Mouse (Mus musculus) bone marrow, adult 2 months (tissue): ENCODE results near the gene Gm9821. TPM values are rescaled to one million over a fixed set of nuclear protein-coding genes. Genes with fewer than 3 reads are reported as not detected.
A peak's percentile ranks its signal among the peaks of the same experiment; 100 is the strongest.

ENCODE experiments used
- H3K27ac ChIP-seq: fragments of 200-500 bp; 2 replicates; pipeline ENCODE4 v1.5.1; 2012; ENCODE audit warnings: low read depth, mild to moderate bottlenecking, control low read depth, inconsistent platforms, low read length; ENCODE audit not compliant: control insufficient read depth, poor library complexity, insufficient read depth
- H3K4me1 ChIP-seq: fragments of 200-500 bp; 2 replicates; pipeline ENCODE4 v1.6.1; 2011; ENCODE audit warnings: low read length; ENCODE audit not compliant: control insufficient read depth, insufficient read depth
- H3K4me3 ChIP-seq: fragments of 200-500 bp; replicated peaks from 2 replicates; pipeline ENCODE3; 2011; ENCODE audit warnings: mild to moderate bottlenecking, low read depth, low read length, control low read depth; ENCODE audit not compliant: control insufficient read depth
- CTCF ChIP-seq: fragments of 200-500 bp; IDR thresholded peaks from 2 replicates; pipeline ENCODE4 v1.5.1; 2011; ENCODE audit warnings: low read length, control low read depth; ENCODE audit not compliant: control insufficient read depth, insufficient read depth
- POLR2A ChIP-seq: fragments of 200-500 bp; IDR thresholded peaks from 2 replicates; pipeline ENCODE4 v1.6.1; 2011; ENCODE audit warnings: low read depth, mild to moderate bottlenecking, control low read depth, low read length, borderline replicate concordance; ENCODE audit not compliant: control insufficient read depth
- WGBS: fragments of 180-500 bp; shearing (Covaris S2); methylation state at CpG from one replicate; pipeline ENCODE4 v1.1.7; 2018; 5-methylcytosine and 5-hydroxymethylcytosine counted together
- polyA plus RNA-seq: library from polyadenylated mRNA; stranded (reverse); fragments of >200 nt; gene quantifications from 2 replicates; pipeline ENCODE4 v1.2.4, GENCODE M21; 2011; ENCODE audit warnings: low replicate concordance; ENCODE audit not compliant: missing spikeins, insufficient read depth, insufficient read length

The Gm9821 gene
- polyA plus RNA-seq, 1 experiment: not detected

DNA sequence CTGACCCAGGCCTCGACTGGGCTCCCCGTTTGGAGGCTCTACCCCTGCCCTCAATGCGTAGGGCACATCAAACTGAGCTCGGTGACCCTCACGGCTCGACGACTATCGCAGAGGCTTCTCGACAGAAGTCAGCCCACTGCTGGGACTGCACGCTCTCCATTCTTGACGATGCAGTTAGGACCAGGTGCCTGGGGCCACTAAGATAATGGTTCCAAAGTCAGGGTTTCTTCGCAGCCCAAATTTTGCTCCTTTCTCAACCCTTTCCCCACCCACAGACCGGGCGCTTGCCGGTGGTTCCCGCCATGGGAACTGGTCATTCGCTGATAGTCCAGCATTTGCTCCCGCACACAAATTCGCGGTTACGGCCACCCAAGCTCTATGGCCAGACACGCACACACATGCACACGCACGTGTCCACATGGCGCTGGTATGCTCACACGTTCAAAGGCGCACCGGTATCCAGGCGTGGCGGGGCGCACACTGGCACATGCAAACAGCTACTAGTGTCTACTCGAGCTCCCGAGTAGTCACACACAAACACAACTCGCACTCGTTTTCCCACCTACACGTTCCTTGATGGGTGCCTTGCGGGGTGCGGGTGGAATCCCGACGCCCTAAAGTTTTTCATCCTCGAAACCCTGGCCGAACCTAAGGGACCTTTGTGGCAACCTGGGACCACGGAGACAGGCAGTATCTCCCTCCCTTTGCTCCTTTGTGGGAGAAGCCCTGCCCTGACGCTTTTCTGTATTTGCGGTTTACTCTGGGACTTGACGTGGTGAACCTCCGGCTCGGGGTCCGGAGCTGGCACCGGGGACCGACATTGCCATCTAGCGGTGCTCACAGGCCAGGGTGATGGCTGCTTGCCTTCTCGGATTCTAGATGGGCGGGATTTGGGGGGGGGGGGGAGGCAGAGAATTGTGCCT is 21.8 kb upstream of the Gm9821 start:
- WGBS: 4% methylated on average over 54 of the region's 54 CpGs
- H3K4me1 ChIP-seq: peaks cover 5% of the 10 kb centered on the region; the same call in 1 of the 2 replicates
- peak overlapping the region; percentile 3 for H3K4me3 ChIP-seq
- TF ChIP-seq POLR2A (0 out of 2 replicates have a peak, but pooled peaks have one; percentile 14), CTCF (peak; percentile 78)
- H3K27ac ChIP-seq: no peak overlapping the region

DNA sequence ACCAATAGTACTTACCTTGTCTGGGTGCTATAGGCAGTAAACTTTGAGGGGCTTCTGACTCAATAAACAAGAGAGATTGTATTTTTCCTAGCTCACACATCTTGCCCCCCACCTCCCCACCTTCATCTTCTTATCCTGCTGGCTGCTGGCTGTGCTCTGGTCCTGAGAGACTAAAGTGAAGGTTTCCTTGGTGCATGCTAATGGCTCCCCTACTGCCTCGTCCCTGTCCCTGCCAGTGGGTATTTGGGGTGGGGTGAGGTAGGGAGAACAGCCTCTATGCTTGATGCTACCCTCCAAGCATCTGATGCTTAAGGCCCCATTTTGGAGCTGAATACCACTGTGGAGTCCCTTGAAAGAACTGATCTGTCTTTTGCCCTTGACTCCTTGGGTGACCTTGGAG is 20.8 kb upstream of the Gm9821 start:
- no peak for TF ChIP-seq POLR2A
- no peak for TF ChIP-seq CTCF
- Histone ChIP-seq H3K27ac (no peak overlapping the region), H3K4me3 (no peak overlapping the region), H3K4me1 (peaks cover 5% of the 10 kb centered on the region; the same call in 1 of the 2 replicates)
- 76% methylated on average over 1 of the region's 1 CpGs for WGBS

DNA sequence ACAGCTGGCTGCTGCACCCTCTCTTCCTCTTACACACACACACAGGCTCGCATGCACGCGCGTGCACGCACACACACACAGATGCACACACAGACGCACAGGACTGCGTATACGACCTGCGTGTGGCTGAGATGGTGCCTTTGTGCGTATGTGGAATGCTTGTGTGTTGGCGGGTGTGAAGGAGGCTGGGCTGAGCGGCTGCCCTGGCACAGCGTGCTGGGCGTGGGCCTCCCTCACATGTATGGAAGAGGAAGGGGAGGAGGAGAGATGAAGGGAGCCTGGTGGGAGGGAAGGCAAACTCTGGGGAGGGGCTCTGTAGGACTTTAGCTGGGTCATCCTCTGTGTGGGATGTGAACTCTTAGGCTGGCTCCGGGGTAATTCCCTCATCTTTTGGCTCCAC is 20.1 kb upstream of the Gm9821 start:
- TF ChIP-seq POLR2A (no peak), CTCF (no peak)
- Histone ChIP-seq H3K27ac (no peak overlapping the region), H3K4me1 (peaks cover 5% of the 10 kb centered on the region; the same call in 1 of the 2 replicates), H3K4me3 (no peak overlapping the region)
- WGBS: 59% methylated on average over 15 of the region's 15 CpGs

DNA sequence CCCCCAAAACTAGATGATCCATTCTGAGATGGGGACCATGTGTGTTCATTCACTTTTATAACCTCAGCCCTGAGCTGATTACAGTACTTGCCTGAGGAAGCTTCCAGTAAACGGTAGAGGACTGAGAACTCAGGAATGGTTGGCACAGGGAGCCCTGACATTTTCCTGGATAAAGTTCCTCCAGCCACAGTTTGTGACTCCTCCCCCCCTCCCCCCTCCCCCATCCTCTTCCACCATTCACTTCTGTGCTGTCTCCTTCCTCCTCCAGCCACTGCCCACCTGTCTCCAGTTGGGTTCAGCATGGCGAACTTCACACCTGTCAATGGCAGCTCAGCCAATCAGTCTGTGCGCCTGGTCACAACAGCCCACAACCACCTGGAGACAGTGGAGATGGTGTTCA is 18.6 kb upstream of the Gm9821 start, which contains the start of gene Chrm4:
Chrm4 (plus strand) TSS at position 301 of the 400 bp plus-strand sequence.
- peaks cover 5% of the 10 kb centered on the region; the same call in 1 of the 2 replicates for H3K4me1 ChIP-seq
- no peak for TF ChIP-seq CTCF
- no peak for TF ChIP-seq POLR2A
- no peak within 1 kb of the TSS for H3K4me3 ChIP-seq
- WGBS: 83% methylated on average over 3 of the region's 3 CpGs
- no peak within 1 kb of the TSS for H3K27ac ChIP-seq

DNA sequence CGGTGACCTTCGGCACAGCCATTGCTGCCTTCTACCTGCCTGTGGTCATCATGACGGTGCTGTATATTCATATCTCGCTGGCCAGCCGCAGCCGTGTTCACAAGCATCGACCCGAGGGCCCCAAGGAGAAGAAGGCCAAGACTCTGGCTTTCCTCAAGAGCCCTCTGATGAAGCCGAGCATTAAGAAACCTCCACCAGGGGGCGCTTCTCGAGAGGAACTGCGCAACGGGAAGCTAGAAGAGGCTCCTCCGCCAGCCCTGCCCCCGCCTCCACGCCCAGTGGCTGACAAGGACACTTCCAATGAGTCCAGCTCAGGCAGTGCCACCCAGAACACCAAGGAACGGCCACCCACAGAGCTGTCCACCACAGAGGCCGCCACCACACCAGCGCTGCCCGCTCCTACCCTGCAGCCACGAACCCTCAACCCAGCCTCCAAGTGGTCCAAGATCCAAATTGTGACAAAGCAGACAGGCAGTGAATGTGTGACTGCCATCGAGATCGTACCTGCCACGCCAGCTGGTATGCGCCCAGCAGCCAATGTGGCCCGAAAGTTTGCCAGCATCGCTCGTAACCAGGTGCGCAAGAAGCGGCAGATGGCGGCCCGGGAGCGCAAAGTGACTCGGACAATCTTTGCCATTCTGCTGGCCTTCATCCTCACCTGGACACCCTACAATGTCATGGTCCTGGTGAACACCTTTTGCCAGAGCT is 17.5 kb upstream of the Gm9821 start:
- peak; percentile 69 for TF ChIP-seq CTCF
- TF ChIP-seq POLR2A: no peak
- H3K4me1 ChIP-seq: peaks cover 5% of the 10 kb centered on the region; the same call in 1 of the 2 replicates
- 42% methylated on average over 34 of the region's 34 CpGs for WGBS
- H3K27ac ChIP-seq: no peak overlapping the region
- H3K4me3 ChIP-seq: no peak overlapping the region

DNA sequence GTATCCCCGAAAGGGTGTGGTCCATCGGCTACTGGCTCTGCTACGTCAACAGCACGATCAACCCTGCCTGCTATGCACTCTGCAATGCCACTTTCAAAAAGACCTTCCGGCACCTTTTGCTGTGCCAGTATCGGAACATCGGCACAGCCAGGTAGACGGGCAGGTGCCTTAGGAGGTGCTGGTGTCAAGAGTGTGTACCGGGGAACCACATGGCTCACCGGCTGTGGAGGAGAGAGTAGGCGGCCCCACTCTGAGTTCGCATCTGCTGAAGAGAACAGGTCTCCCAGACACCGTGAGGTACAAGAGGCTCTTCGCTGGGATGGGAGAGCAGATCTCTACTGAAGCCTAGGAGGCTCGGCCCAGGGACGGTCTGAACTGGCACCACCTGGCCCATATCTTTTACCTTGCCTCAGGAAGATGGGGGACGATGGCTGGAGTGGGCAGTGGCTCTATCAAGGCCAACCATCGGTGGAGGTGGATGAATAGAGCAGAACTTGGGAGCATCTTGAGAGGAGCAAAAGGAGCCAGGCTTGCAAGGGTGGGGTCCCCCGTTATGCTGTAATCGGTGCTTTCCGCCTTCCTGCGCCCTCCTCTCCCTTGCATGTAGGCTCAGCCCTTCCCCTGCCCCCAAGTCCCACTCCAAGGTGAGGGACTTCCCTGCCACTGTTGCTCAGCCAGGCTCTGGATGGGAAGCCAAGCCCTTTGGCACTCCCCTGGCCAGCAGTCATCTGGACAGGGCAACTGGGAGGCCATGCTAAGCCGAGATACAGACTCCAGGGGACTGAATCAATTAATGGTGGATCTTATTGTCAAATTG is 16.8 kb upstream of the Gm9821 start:
- no peak overlapping the region for H3K27ac ChIP-seq
- TF ChIP-seq POLR2A (no peak), CTCF (no peak)
- H3K4me1 ChIP-seq: peaks cover 2% of the 10 kb centered on the region; the same call in 1 of the 2 replicates
- WGBS: 79% methylated on average over 23 of the region's 23 CpGs
- H3K4me3 ChIP-seq: no peak overlapping the region

DNA sequence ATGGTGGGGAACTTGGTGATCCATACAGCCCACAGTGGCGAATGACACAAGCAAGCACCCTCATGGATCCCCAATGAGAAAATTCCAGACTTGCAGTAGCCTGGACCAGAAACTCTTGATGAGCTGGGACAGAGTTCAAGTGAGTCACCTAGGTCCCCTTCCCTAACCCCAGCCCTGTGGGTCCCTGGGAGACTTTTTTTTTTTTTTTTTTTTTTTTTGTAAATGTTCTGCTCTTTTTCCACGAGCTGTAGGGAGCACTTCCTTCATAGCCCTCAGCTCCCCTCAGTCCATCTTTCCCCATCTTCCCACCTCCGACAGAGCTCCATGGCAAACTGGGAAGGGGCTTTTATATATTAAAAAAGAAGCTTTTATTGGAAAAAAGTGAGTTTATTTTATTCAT is 16.0 kb upstream of the Gm9821 start:
- no peak for TF ChIP-seq CTCF
- TF ChIP-seq POLR2A: no peak
- 61% methylated on average over 3 of the region's 3 CpGs for WGBS
- Histone ChIP-seq H3K27ac (no peak overlapping the region), H3K4me3 (no peak overlapping the region), H3K4me1 (peaks cover 1% of the 10 kb centered on the region; the same call in 1 of the 2 replicates)
